Mouse (Mus musculus) 416B (cell line): ENCODE results near the gene Zswim1.
"Not testable (repeated sequence)": the region's sequence is repeated elsewhere in the genome, so short reads cannot be mapped to it uniquely, and the experiment has no call there.

Experiments used
- DNase-seq: peaks from one replicate; pipeline ENCODE4 v3.0.0; 2011; ENCODE audit warnings: low read depth

The Zswim1 gene

GRCm38 (mm10) chr2:164866741-164867551 lies 44.5 kb downstream of the Zswim1 start:
- peak; percentile 52 for DNase-seq

GRCm38 (mm10) chr2:164867566-164867965 lies 45.1 kb downstream of the Zswim1 start:
- DNase-seq = peak; percentile 41

GRCm38 (mm10) chr2:164868491-164868890 lies 46.0 kb downstream of the Zswim1 start:
- peak; percentile 50 for DNase-seq

- no peak for DNase-seq
Observed at GRCm38 (mm10) chr2:164871602-164872303, 49.3 kb downstream of the Zswim1 start.

- no peak for DNase-seq
Observed at GRCm38 (mm10) chr2:164873621-164874020, 51.1 kb downstream of the Zswim1 start.

- DNase-seq = no peak
Observed at GRCm38 (mm10) chr2:164874239-164874769, 51.8 kb downstream of the Zswim1 start.

GRCm38 (mm10) chr2:164875648-164876047 lies 53.2 kb downstream of the Zswim1 start:
- DNase-seq = not testable (repeated sequence)
